Mouse (Mus musculus) limb, embryonic 11.5 days (tissue): ENCODE measurements around the gene C130073F10Rik. TPM values are rescaled to one million over a fixed set of nuclear protein-coding genes. Genes with fewer than 3 reads are reported as not detected.
"Not testable (repeated sequence)": the region's sequence is repeated elsewhere in the genome, so short reads cannot be mapped to it uniquely, and the experiment has no call there.

Experiments used
- ATAC-seq: fragments of 200-750 bp; cut with Nextera tagmentation; 2 replicates; pipeline ENCODE4 v1.8.0; 2017; ENCODE audit warnings: low read depth; ENCODE audit not compliant: insufficient number of reproducible peaks, low FRiP score, low TSS enrichment
- DNase-seq: peaks from one replicate; pipeline ENCODE4 v3.0.0-alpha.2; 2015; ENCODE audit warnings: low spot score
- H3K27ac ChIP-seq: fragments of 300-500 bp; sonication (generic); replicated peaks from 2 replicates; pipeline ENCODE4 v1.5.1; 2014; ENCODE audit warnings: low read depth, mild to moderate bottlenecking, low read length
- H3K27me3 ChIP-seq: fragments of 300-500 bp; sonication (generic); 2 replicates; pipeline ENCODE4 v1.6.1; 2014; ENCODE audit warnings: mild to moderate bottlenecking, low read length, mixed read lengths; ENCODE audit not compliant: control insufficient read depth, insufficient read depth
- H3K36me3 ChIP-seq: fragments of 300-500 bp; sonication (generic); 2 replicates; pipeline ENCODE4 v1.6.1; 2014; ENCODE audit warnings: mild to moderate bottlenecking, low read length, moderate library complexity, mixed read lengths; ENCODE audit not compliant: control insufficient read depth, insufficient read depth
- H3K4me1 ChIP-seq: fragments of 300-500 bp; sonication (generic); 2 replicates; pipeline ENCODE4 v1.6.1; 2014; ENCODE audit warnings: low read length, mixed read lengths; ENCODE audit not compliant: control insufficient read depth, insufficient read depth
- H3K4me2 ChIP-seq: fragments of 300-500 bp; sonication (generic); 2 replicates; pipeline ENCODE4 v1.6.1; 2014; ENCODE audit warnings: low read depth, mild to moderate bottlenecking, moderate library complexity; ENCODE audit not compliant: severe bottlenecking
- H3K4me3 ChIP-seq: fragments of 300-500 bp; sonication (generic); 2 replicates; pipeline ENCODE4 v1.5.1; 2014; ENCODE audit warnings: low read depth, low read length
- H3K9ac ChIP-seq: fragments of 300-500 bp; sonication (generic); 2 replicates; pipeline ENCODE4 v1.6.1; 2014; ENCODE audit warnings: mild to moderate bottlenecking, low read length
- H3K9me3 ChIP-seq: fragments of 300-500 bp; sonication (generic); 2 replicates; pipeline ENCODE4 v1.6.1; 2016; ENCODE audit warnings: low read length; ENCODE audit not compliant: control insufficient read depth
- WGBS: fragments of 180-500 bp; shearing (Covaris S2); extraction: QIAGEN DNeasy Blood & Tissue Kit; methylation state at CpG from one replicate; pipeline ENCODE4 v1.1.7; 2014; 5-methylcytosine and 5-hydroxymethylcytosine counted together
- polyA plus RNA-seq: library from polyadenylated mRNA; unstranded; fragments of >200 nt; fragmentation: Nextera tagmentation; extraction: Ambion mirVana; gene quantifications from 2 replicates; pipeline ENCODE4 v1.2.1, GENCODE M21; 2014

Gene C130073F10Rik
- polyA plus RNA-seq: not detected in 2 replicates

GRCm38 (mm10) chr4:101893656-101894420 lies at the start of gene C130073F10Rik:
Gene C130073F10Rik (minus strand): TSS chr4:101893789.
- DNase-seq (no peak), ATAC-seq (no peak)
- no peak within 1 kb of the TSS for H3K4me3 ChIP-seq
- H3K9me3 ChIP-seq: no peaks in the 10 kb centered on the region
- H3K4me1 ChIP-seq: no peaks in the 10 kb centered on the region
- H3K4me2 ChIP-seq: no peak within 1 kb of the TSS
- H3K36me3 ChIP-seq: no peaks in the 10 kb centered on the region
- no peaks in the 10 kb centered on the region for H3K27me3 ChIP-seq
- H3K9ac ChIP-seq: no peak within 1 kb of the TSS
- 86% methylated on average over 7 of the region's 7 CpGs for WGBS
- no peak within 1 kb of the TSS for H3K27ac ChIP-seq

DNA sequence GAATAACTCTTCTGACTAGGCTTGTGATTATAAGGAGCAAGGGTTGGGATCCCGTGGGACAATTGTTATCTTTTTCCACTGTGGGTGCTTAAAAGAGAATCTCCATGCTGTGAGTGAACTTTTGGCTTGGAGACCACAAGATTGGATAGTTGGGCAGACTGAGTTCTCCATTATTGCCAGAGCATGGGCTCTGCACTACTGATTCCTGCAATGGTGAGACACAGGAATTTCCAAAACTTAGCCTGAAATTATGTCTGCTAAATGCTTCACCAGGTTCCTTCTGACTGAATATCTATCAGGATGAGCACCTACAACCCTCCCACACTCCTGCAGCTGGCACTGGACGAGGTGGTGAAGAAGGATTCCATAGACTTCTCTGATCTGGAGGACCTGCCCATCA lies 46.5 kb upstream of the C130073F10Rik start, which contains the start of gene Gm12794:
Gene Gm12794, plus strand, starts transcription at position 301 of the 400 bp plus-strand sequence.
- not testable (repeated sequence) for H3K9ac ChIP-seq, ATAC-seq, H3K27ac ChIP-seq, H3K4me1 ChIP-seq, H3K36me3 ChIP-seq, H3K4me3 ChIP-seq, H3K4me2 ChIP-seq, H3K9me3 ChIP-seq, H3K27me3 ChIP-seq, DNase-seq
- WGBS: 90% methylated on average over 2 of the region's 2 CpGs

DNA sequence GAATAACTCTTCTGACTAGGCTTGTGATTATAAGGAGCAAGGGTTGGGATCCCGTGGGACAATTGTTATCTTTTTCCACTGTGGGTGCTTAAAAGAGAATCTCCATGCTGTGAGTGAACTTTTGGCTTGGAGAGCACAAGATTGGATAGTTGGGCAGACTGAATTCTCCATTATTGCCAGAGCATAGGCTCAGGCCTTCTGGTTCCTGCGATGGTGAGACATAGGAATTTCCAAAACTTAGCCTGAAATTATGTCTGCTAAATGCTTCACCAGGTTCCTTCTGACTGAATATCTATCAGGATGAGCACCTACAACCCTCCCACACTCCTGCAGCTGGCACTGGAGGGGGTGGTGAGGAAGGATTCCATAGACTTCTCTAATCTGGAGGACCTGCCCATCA lies 15.2 kb upstream of the C130073F10Rik start, which contains the start of gene Gm12800:
Gene Gm12800, plus strand, starts transcription at position 301 of the 400 bp plus-strand sequence.
- not testable (repeated sequence) for H3K4me2 ChIP-seq, H3K4me1 ChIP-seq, H3K27ac ChIP-seq, H3K4me3 ChIP-seq, H3K27me3 ChIP-seq, DNase-seq, H3K9ac ChIP-seq, H3K9me3 ChIP-seq, H3K36me3 ChIP-seq, ATAC-seq
- WGBS: 96% methylated on average over 1 of the region's 2 CpGs

DNA sequence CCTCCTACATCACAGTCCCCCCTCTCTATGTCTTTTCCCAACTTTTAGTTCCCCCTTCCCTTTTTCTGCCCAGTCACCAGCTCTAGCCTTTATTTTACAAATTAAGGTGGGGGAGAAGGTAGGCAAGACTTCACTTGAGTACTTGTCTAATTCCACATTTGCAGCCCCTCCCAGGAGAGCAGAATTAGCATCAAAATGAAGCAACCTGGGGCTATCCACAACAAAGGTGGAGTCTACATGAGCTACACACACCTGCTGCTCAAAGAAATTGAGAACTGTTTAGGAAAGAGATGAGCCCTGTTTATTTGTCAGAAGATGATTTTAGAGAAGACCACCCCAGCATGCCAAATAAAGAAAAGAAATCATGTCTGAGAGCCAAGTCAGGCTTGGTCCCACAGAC lies 4.2 kb downstream of the C130073F10Rik start:
- H3K9me3 ChIP-seq: no peaks in the 10 kb centered on the region
- no peaks in the 10 kb centered on the region for H3K27me3 ChIP-seq
- no peak overlapping the region for H3K9ac ChIP-seq
- H3K4me2 ChIP-seq: no peak overlapping the region
- no peak overlapping the region for H3K4me3 ChIP-seq
- ATAC-seq (no peak), DNase-seq (no peak)
- no peaks in the 10 kb centered on the region for H3K36me3 ChIP-seq
- no peaks in the 10 kb centered on the region for H3K4me1 ChIP-seq
- no peak overlapping the region for H3K27ac ChIP-seq

GRCm38 (mm10) chr4:101883641-101884040 lies 9.9 kb downstream of the C130073F10Rik start:
- DNase-seq (no peak), ATAC-seq (no peak)
- no peaks in the 10 kb centered on the region for H3K4me1 ChIP-seq
- H3K27ac ChIP-seq: no peak overlapping the region
- no peak overlapping the region for H3K4me2 ChIP-seq
- H3K9me3 ChIP-seq: no peaks in the 10 kb centered on the region
- no peaks in the 10 kb centered on the region for H3K36me3 ChIP-seq
- H3K9ac ChIP-seq: no peak overlapping the region
- WGBS: 36% methylated on average over 3 of the region's 3 CpGs
- no peak overlapping the region for H3K4me3 ChIP-seq
- no peaks in the 10 kb centered on the region for H3K27me3 ChIP-seq

GRCm38 (mm10) chr4:101875687-101876086 lies 17.9 kb downstream of the C130073F10Rik start:
- H3K4me2 ChIP-seq, ATAC-seq: not testable (repeated sequence)
- WGBS: 93% methylated on average over 14 of the region's 15 CpGs

DNA sequence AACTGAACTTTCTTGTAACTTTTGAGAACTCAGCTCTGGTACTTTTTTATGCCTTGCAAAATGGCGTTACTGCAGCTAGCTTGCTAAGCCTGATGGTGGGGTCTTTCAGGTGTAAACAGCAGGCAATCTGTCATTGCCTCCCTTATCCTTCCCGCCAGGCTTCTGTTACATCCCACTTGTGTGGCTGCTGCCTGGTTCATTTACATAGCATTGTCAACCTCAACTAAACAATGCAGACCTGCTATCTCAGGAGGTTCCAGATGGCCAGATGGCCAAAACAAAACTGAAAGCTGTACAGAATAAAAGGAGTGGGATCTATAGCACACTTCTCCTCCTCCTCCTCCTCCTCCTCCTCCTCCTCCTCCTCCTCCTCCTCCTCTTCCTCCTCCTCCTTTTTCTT lies 21.6 kb downstream of the C130073F10Rik start:
- not testable (repeated sequence) for ATAC-seq, H3K27me3 ChIP-seq, H3K9me3 ChIP-seq, H3K27ac ChIP-seq, H3K4me2 ChIP-seq, H3K4me1 ChIP-seq, H3K4me3 ChIP-seq, H3K9ac ChIP-seq, DNase-seq, H3K36me3 ChIP-seq
- 84% methylated on average over 2 of the region's 2 CpGs for WGBS

More at GRCm38 (mm10) chr4:101875687-101876086, 17.9 kb downstream of the C130073F10Rik start:
- H3K9ac ChIP-seq, H3K9me3 ChIP-seq, H3K27me3 ChIP-seq, H3K36me3 ChIP-seq, DNase-seq, H3K4me3 ChIP-seq, H3K4me1 ChIP-seq, H3K27ac ChIP-seq: not testable (repeated sequence)

DNA sequence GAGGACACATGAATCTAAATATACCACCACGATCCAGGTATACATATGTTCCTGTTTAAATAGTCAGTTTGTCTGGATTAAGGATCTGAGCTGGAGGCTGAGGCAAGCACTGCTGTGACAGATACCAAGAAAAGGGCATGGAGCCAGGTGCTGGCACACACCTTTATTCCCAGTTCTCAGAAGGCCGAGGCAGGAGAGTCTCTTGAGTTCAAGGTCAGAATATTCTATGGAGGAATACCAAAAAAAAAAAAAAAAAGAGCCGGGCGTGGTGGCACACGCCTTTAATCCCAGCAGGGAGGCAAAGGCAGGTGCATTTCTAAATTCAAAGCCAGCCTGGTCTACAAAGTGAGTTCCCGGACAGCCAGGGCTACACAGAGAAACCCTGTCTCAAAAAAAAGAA lies 31.3 kb downstream of the C130073F10Rik start:
- Histone ChIP-seq H3K4me1 (no peaks in the 10 kb centered on the region), H3K27ac (no peak overlapping the region), H3K9me3 (no peaks in the 10 kb centered on the region), H3K4me2 (no peak overlapping the region), H3K4me3 (no peak overlapping the region), H3K9ac (no peak overlapping the region), H3K27me3 (no peaks in the 10 kb centered on the region), H3K36me3 (no peaks in the 10 kb centered on the region)
- ATAC-seq: no peak
- no peak for DNase-seq
- WGBS: 89% methylated on average over 6 of the region's 6 CpGs
